19 mouse cellular contexts compared by ENCODE assay signal in genomic region chr7:77559095-77559494, GRCm38 (mm10).
"Had no signal": no experiment of that assay in that cellular context is flagged by ENCODE, and none has a peak within 500 bp of the region (broad histone marks: within the 10 kb centered on the region; RNA-seq: fewer than 3 reads in every experiment).

No protein-coding gene starts in this region.

- H3K27ac ChIP-seq: kidney, embryonic 15.5 days; limb, embryonic 10.5 days; limb, embryonic 13.5 days; liver, embryonic 12.5 days; liver, embryonic 15.5 days; lung, embryonic 15.5 days; midbrain, embryonic 10.5 days; stomach, postnatal 0 days had no signal

- DNase-seq: kidney, postnatal 10 days; kidney, postnatal 36 days; liver; lung, adult 18-20 months; lung, postnatal 10 days; lung, postnatal 36 days; right cerebral cortex, postnatal 14 days; right cerebral cortex, postnatal 4 days; thymus, adult 2 months; thymus, postnatal 14 days had no signal

- ATAC-seq: liver, embryonic 12.5 days had no signal

- H3K27me3 ChIP-seq: kidney, embryonic 15.5 days; limb, embryonic 13.5 days; liver, embryonic 12.5 days; liver, embryonic 15.5 days; lung, embryonic 15.5 days; megakaryocyte, embryonic 14.5 days had no signal

- H3K4me1 ChIP-seq: kidney, embryonic 15.5 days; limb, embryonic 10.5 days; limb, embryonic 13.5 days; liver, embryonic 12.5 days; liver, embryonic 15.5 days; lung, embryonic 15.5 days; megakaryocyte, embryonic 14.5 days; midbrain, embryonic 10.5 days had no signal

- H3K9ac ChIP-seq: kidney, embryonic 15.5 days; limb, embryonic 13.5 days; liver, embryonic 12.5 days; liver, embryonic 15.5 days; lung, embryonic 15.5 days had no signal

- H3K36me3 ChIP-seq: kidney, embryonic 15.5 days; limb, embryonic 10.5 days; limb, embryonic 13.5 days; liver, embryonic 12.5 days; liver, embryonic 15.5 days; lung, embryonic 15.5 days; midbrain, embryonic 10.5 days had no signal

- H3K4me3 ChIP-seq: kidney, embryonic 15.5 days; limb, embryonic 10.5 days; limb, embryonic 13.5 days; liver, embryonic 12.5 days; liver, embryonic 15.5 days; lung, embryonic 15.5 days; megakaryocyte, embryonic 14.5 days; midbrain, embryonic 10.5 days had no signal

- H3K9me3 ChIP-seq: kidney, embryonic 15.5 days; limb, embryonic 10.5 days; limb, embryonic 13.5 days; liver, embryonic 12.5 days; liver, embryonic 15.5 days; lung, embryonic 15.5 days; megakaryocyte, embryonic 14.5 days; midbrain, embryonic 10.5 days had no signal

- H3K4me2 ChIP-seq: kidney, embryonic 15.5 days; limb, embryonic 13.5 days; liver, embryonic 12.5 days; liver, embryonic 15.5 days; lung, embryonic 15.5 days had no signal
